Comparison of ENCODE assay signal across 30 mouse cellular contexts in genomic region chrX:134547330-134547729, GRCm38 (mm10). TPM values are rescaled to one million over a fixed set of nuclear protein-coding genes. Genes with fewer than 3 reads are reported as not detected.
"Had no signal": no experiment of that assay in that cellular context is flagged by ENCODE, and none has a peak within 500 bp of the region (broad histone marks: within the 10 kb centered on the region; RNA-seq: fewer than 3 reads in every experiment).

No protein-coding gene starts in this region.

- H3K36me3 ChIP-seq: limb, embryonic 10.5 days; limb, embryonic 12.5 days; limb, embryonic 13.5 days; limb, embryonic 15.5 days; liver, embryonic 15.5 days; lung, embryonic 15.5 days; midbrain, embryonic 10.5 days; midbrain, embryonic 12.5 days; midbrain, embryonic 13.5 days; midbrain, embryonic 15.5 days; neural tube, embryonic 12.5 days had no signal

- DNase-seq: left cerebral cortex, postnatal 4 days; liver; liver, embryonic 13.5 days; lung, adult 18-20 months; lung, adult 2 months; lung, embryonic 14.5 days; lung, postnatal 10 days; lung, postnatal 14 days; lung, postnatal 36 days; lung, postnatal 4 days; midbrain, embryonic 14.5 days had no signal

- H3K4me1 ChIP-seq: limb, embryonic 10.5 days; limb, embryonic 12.5 days; limb, embryonic 13.5 days; limb, embryonic 15.5 days; lung, embryonic 15.5 days; midbrain, embryonic 10.5 days; midbrain, embryonic 12.5 days; midbrain, embryonic 13.5 days; midbrain, embryonic 15.5 days; neural tube, embryonic 12.5 days had no signal

- H3K27me3 ChIP-seq: limb, embryonic 12.5 days; limb, embryonic 15.5 days; liver, embryonic 13.5 days; liver, embryonic 15.5 days; lung, embryonic 15.5 days; megakaryocyte, embryonic 14.5 days; midbrain, embryonic 12.5 days; midbrain, embryonic 13.5 days; midbrain, embryonic 15.5 days; neural tube, embryonic 12.5 days had no signal

- ATAC-seq: lung, postnatal 0 days; midbrain, embryonic 13.5 days; midbrain, embryonic 15.5 days; midbrain, embryonic 16.5 days had no signal

- H3K27ac ChIP-seq: left cerebral cortex, adult 2 months; limb, embryonic 10.5 days; limb, embryonic 12.5 days; limb, embryonic 13.5 days; limb, embryonic 15.5 days; liver, embryonic 13.5 days; liver, embryonic 14.5 days; liver, embryonic 15.5 days; lung, embryonic 15.5 days; macrophage; midbrain, embryonic 10.5 days; midbrain, embryonic 12.5 days; midbrain, embryonic 13.5 days; midbrain, embryonic 15.5 days; neural tube, embryonic 12.5 days had no signal

- H3K4me2 ChIP-seq: limb, embryonic 12.5 days; limb, embryonic 13.5 days; limb, embryonic 15.5 days; liver, embryonic 13.5 days; liver, embryonic 15.5 days; lung, embryonic 14.5 days; lung, embryonic 15.5 days; midbrain, embryonic 11.5 days; midbrain, embryonic 12.5 days; midbrain, embryonic 13.5 days; midbrain, embryonic 15.5 days; neural tube, embryonic 12.5 days had no signal

- H3K9ac ChIP-seq: limb, embryonic 12.5 days; limb, embryonic 13.5 days; limb, embryonic 15.5 days; liver, embryonic 13.5 days; liver, embryonic 14.5 days; liver, embryonic 15.5 days; lung, embryonic 14.5 days; lung, embryonic 15.5 days; midbrain, embryonic 12.5 days; midbrain, embryonic 13.5 days; midbrain, embryonic 15.5 days; neural tube, embryonic 12.5 days had no signal

- H3K9me3 ChIP-seq: limb, embryonic 10.5 days; limb, embryonic 12.5 days; limb, embryonic 13.5 days; limb, embryonic 15.5 days; liver, embryonic 13.5 days; liver, embryonic 15.5 days; lung, embryonic 15.5 days; megakaryocyte, embryonic 14.5 days; midbrain, embryonic 10.5 days; midbrain, embryonic 12.5 days; midbrain, embryonic 13.5 days; midbrain, embryonic 15.5 days; neural tube, embryonic 12.5 days had no signal

- H3K4me3 ChIP-seq: left cerebral cortex, adult 2 months; limb, embryonic 10.5 days; limb, embryonic 12.5 days; limb, embryonic 13.5 days; limb, embryonic 15.5 days; liver, embryonic 13.5 days; liver, embryonic 15.5 days; lung, embryonic 15.5 days; megakaryocyte, embryonic 14.5 days; midbrain, embryonic 10.5 days; midbrain, embryonic 12.5 days; midbrain, embryonic 13.5 days; midbrain, embryonic 15.5 days; myocyte; neural tube, embryonic 12.5 days had no signal

RNA-seq across cellular contexts. Expression of gene Btk, which starts 36.0 kb away (rescaled TPM):
- polyA plus RNA-seq: myocyte had no signal
